Mouse (Mus musculus) thymus, postnatal 0 days (tissue): Measurements from ENCODE around the gene Fbxo33. TPM values are rescaled to one million over a fixed set of nuclear protein-coding genes. Genes with fewer than 3 reads are reported as not detected.

ENCODE experiments used
- DNase-seq: peaks from one replicate; pipeline ENCODE4 v3.0.0-alpha.2; 2015; ENCODE audit warnings: low spot score
- microRNA-seq: library from miRNA; unstranded; fragments of <30 nt; microRNA quantifications from one replicate; pipeline ENCODE4, GENCODE M21; 2016; ENCODE audit warnings: borderline number of aligned reads
- polyA plus RNA-seq: library from polyadenylated mRNA; unstranded; fragments of >200 nt; fragmentation: Nextera tagmentation; extraction: Ambion mirVana; gene quantifications from 2 replicates; pipeline ENCODE4 v1.2.1, GENCODE M21; 2015

Gene Fbxo33
- polyA plus RNA-seq, 1 experiment from 2014 or later = 15.7 TPM

DNA sequence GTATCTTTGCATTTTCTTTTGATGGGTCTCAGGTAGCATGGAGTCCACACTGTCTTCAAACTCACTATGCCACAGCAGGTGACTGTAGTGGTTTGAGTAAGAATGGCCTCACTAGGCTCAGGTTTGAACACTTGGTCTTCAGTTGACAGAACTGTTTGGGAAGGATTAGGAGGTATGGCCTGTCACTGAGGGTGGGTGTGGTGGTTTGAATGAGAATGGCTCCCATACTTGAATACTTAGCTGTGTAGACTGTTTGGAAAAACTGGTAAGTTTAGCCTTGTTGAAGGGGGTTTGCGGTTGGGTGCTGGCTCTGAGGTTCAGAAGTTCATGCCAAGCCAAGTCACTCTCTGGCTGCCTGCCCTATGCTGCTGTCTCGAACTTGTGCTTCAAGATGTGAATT, 20.2 kb downstream of the Fbxo33 start:
- no peak for DNase-seq

DNA sequence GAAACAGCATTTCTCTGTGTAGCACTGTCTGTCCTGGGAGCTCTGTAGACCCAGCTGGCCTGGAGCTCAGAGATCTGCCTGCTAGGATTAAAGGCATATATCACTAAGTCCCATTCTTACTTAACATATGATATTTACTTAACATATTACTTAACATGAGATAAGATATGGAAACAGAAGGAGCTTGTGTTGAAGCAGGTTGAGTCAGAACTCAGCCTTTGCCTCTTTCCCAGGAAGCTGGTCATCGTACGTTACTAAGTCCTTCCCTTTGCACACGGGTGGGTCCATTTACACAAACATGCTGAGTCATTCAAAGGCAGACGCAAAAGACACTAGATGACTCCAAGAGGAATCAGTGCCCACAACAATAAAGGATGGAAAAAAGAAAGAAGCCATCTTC, 20.8 kb downstream of the Fbxo33 start:
- no peak for DNase-seq

- DNase-seq = no peak
Measured at GRCm38 (mm10) chr12:59195941-59196340, 23.6 kb downstream of the Fbxo33 start.

- DNase-seq = no peak
Measured at GRCm38 (mm10) chr12:59195065-59195464, 24.5 kb downstream of the Fbxo33 start.

- DNase-seq = no peak
Measured at GRCm38 (mm10) chr12:59194341-59195003, 25.1 kb downstream of the Fbxo33 start.

DNA sequence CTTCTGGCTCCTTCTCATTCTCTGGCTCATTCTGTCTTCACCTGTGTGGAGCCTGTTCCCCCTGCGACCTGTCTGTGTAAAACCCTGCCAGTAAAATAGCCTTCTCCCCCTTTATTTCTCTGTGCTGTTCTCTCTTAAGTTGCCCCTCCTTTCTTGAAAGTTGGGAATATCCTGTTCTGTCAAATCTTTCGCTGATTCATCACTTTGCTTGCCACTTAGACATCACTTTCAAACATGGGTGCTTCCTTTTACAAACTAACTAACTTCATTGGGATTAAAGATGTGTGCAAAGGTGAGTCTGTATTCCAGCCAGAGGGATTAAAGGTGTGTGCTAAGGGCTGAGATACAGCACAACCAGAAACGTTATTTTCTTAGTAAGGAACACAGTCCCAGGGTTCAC, 25.9 kb downstream of the Fbxo33 start:
- no peak for DNase-seq

- DNase-seq = no peak
Measured at GRCm38 (mm10) chr12:59188086-59188682, 31.3 kb downstream of the Fbxo33 start.

- no peak for DNase-seq
Measured at GRCm38 (mm10) chr12:59177814-59178213, 41.7 kb downstream of the Fbxo33 start.

DNA sequence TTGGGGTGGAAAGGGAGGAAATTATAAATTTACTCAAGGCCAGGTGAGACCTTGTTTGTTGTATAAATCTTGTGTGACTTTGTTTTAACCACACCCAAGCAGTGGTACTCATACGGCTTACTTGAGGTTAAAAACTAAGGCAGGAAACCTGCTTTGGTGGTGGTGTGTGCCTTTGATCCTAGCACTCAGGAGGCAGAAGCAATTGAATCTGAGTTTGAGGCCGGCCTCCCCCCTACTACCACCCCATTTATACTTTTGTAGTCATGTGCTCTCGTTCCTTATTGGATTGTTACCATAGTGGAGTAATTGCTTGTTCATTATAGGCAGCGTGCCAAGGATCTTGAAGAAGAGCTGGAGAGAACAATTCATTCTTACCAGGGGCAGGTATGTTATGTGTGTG, 49.6 kb downstream of the Fbxo33 start:
- peak; percentile 22 for DNase-seq

DNA sequence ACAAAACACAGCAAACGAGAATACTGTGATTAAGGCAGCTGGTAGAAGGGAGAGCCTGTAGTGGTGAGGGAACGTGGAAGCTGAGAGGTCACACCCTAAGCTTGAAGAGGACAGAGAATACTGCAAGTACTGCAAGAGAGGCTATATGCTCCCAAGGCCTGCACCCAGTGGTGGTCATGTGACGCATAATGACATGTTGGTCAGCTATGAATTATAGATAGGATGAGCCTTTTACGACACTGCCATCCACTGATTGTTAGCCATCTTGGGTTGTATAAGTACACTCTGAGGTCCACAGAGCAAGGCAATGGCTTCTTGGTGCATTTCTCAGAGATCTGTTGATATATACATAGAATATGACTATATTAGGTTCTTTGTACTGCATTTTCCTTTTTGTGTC, 53.0 kb downstream of the Fbxo33 start:
- no peak for DNase-seq

GRCm38 (mm10) chr12:59164522-59164921, 55.0 kb downstream of the Fbxo33 start:
- no peak for DNase-seq

DNA sequence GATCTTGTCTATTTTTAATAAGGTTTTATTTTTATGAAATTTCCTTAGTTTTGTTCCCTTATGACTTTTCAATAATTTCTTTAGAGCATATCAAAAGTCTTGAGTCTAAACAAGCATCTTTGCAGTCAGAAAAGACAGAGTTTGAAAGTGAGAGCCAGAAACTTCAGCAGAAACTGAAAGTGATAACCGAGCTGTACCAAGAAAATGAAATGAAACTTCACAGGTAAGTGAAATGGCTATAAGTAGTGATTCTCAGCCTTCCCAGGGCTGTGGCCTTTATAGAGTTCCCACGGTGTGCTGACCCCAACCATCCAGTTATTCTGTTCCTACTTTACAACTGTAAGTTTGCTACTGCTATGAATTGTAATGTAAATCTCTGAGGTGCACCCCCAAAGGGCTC, 56.7 kb downstream of the Fbxo33 start:
- DNase-seq = no peak

- DNase-seq = no peak
Measured at GRCm38 (mm10) chr12:59161091-59161490, 58.4 kb downstream of the Fbxo33 start.

Small RNA genes lying within 50 kb of the gene (microRNA-seq; reads per million reads assigned to microRNA genes)
- gene Gm27284 = not detected

Other genes with a start within 250 kb of the Fbxo33 start
- gene Sec23a, start 207.7 kb downstream of the Fbxo33 start, polyA plus RNA-seq = 21.5 and 24.0 TPM in 2 replicates
- 29.7 and 32.6 TPM in 2 replicates for gene Gemin2, start 206.3 kb downstream of the Fbxo33 start, polyA plus RNA-seq
- gene Trappc6b, start 158.3 kb downstream of the Fbxo33 start, polyA plus RNA-seq = 103 and 114 TPM in 2 replicates
- gene Pnn, start 152.8 kb downstream of the Fbxo33 start, polyA plus RNA-seq = 91.8 and 97.7 TPM in 2 replicates
- 181 and 195 TPM in 2 replicates for gene Mia2, start 123.9 kb downstream of the Fbxo33 start, polyA plus RNA-seq